Mouse (Mus musculus) G1E-ER4 (cell line): ENCODE measurements around the gene Ylpm1. TPM values are rescaled to one million over a fixed set of nuclear protein-coding genes. Genes with fewer than 3 reads are reported as not detected.

ENCODE experiments used
- GATA1 ChIP-seq: IDR thresholded peaks from one replicate; pipeline ENCODE4 v1.8.0; 2012; ENCODE audit warnings: low read length, inconsistent platforms
- polyA plus RNA-seq: library from polyadenylated mRNA; stranded (reverse); fragments of >175 nt; gene quantifications from 2 replicates; pipeline ENCODE4 v1.2.3, GENCODE M21; 2012

The Ylpm1 gene
- polyA plus RNA-seq, 1 experiment: 50.8 TPM

DNA sequence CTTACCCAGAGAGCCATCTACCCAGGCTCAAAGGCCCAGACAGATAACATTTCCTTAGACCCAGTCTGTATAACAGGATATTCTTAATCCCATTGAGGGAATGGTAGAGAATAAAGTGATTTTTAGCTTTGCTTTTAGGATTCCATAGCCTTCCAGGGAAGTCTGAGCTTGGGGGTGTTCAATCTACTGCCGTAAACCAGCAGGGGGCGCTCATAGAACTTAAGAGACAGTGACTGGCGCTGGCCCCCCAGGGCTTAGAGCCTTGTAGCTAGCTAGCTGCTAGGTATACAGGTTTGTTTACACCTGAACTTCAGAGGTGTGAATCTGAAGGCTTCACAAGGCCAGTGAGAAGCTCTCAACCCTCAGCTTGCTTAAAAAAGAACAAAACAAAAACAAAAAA lies 96.1 kb downstream of the Ylpm1 start:
- no peak for TF ChIP-seq GATA1

GRCm38 (mm10) chr12:85094010-85094409 lies 97.9 kb downstream of the Ylpm1 start:
- no peak for TF ChIP-seq GATA1

GRCm38 (mm10) chr12:85094706-85095105 lies 98.6 kb downstream of the Ylpm1 start:
- no peak for TF ChIP-seq GATA1

- TF ChIP-seq GATA1: no peak
Measured at GRCm38 (mm10) chr12:85095146-85095545, 99.0 kb downstream of the Ylpm1 start.

- TF ChIP-seq GATA1: no peak
Measured at GRCm38 (mm10) chr12:85095859-85096258, 99.7 kb downstream of the Ylpm1 start.

DNA sequence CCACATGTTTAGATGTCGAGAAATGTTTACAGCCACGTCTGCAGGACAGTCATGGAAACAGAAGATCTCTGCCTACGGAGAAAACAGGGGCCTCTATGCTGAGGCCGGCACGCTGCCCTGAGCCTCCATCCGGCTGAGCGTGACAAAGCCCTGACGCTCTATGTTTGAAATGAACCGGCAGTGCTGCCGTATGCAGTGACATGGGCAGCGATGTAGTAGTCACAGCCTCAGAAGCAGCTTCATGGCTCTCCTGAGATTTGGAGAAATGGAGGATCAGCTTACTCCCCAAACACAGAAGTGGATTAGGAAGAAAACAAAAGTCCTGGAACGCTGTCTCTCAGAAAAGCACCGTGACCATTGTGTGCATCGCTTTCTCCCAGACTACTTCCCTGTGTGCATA lies 104.9 kb downstream of the Ylpm1 start:
- no peak for TF ChIP-seq GATA1

DNA sequence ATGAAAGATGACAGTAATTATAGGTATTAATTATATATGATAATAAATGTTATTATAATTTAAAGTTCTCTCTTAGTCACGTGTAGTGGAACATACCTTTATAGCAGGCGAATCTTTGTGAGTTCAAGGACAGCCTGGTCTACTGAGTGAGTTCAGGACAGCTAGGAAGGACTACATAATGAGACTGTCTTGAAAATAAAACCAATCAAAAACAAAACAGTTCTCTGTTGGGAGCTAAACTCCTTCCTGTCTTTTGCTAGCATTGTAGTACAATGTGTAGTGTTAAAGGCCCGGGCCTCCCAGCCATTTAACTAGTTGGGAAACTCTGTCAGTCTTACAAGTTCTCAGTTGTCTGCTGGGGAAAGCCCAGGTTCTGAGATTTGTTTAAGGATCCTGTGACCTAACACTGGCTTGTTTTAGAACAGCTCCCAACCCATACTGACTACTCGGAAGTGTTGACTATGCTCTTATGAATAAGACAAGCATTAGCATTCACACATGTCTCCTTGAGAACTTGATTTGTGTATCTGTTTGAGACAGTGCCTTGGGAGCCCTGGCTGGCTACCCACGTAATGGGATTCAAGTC lies 105.5 kb downstream of the Ylpm1 start:
- no peak for TF ChIP-seq GATA1

GRCm38 (mm10) chr12:85103096-85103495 lies 107.0 kb downstream of the Ylpm1 start:
- no peak for TF ChIP-seq GATA1

GRCm38 (mm10) chr12:85104789-85105188 lies 108.7 kb downstream of the Ylpm1 start:
- no peak for TF ChIP-seq GATA1

- TF ChIP-seq GATA1: no peak
Measured at GRCm38 (mm10) chr12:85106292-85106691, 110.2 kb downstream of the Ylpm1 start.

- TF ChIP-seq GATA1: no peak
Measured at GRCm38 (mm10) chr12:85108643-85109042, 112.5 kb downstream of the Ylpm1 start.

DNA sequence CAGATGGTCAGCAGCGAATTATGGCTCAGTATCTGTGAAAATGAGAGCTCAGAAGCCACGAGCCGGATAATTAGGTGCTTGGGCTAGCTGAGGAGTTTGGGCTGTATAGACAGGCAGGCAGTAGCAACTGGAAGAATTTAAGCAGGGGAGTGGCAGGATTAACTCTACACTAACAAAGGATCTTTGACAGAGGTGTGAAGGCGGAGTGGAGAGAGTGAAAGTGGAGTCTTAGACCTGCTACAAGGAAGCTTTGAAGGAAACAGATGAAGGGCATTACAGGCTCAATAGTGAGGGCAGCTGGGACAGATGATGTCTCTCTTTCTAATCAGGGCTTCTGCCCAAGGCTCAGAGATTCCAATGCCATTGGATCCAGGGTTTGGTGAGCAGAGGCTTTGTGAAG lies 113.3 kb downstream of the Ylpm1 start:
- no peak for TF ChIP-seq GATA1

- no peak for TF ChIP-seq GATA1
Measured at GRCm38 (mm10) chr12:85110011-85110697, 114.0 kb downstream of the Ylpm1 start.

- no peak for TF ChIP-seq GATA1
Measured at GRCm38 (mm10) chr12:85110698-85111592, 114.8 kb downstream of the Ylpm1 start, which contains the start of the genes Prox2 and Dlst. Gene Prox2, minus strand, starts transcription at chr12:85110759. Gene Dlst, plus strand, starts transcription at chr12:85110833.

- TF ChIP-seq GATA1: no peak
Measured at GRCm38 (mm10) chr12:85112550-85113251, 116.6 kb downstream of the Ylpm1 start.

DNA sequence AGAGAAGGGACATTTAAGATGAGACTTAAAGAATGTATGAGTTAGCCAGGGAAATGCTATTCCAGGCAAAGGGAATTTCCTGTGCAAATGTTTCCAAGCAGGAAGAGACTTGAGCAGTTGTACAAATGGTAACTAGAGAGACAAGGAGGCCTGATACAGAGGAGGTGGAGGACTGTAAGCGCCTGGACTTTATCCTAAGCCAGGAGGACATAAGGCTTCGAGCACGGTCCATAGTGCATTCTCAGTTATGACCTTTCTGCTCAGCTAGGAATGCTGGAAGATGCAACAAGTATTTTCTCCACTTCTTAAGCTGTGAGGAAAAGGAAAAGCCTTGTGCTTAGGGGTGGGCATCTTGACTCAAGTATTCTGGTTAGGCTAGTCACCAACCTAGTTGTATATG lies 117.2 kb downstream of the Ylpm1 start:
- TF ChIP-seq GATA1: no peak

GRCm38 (mm10) chr12:85113917-85114316 lies 117.8 kb downstream of the Ylpm1 start:
- TF ChIP-seq GATA1: no peak
